Mouse (Mus musculus): ENCODE measurements at regions not wholly inside any gene's neighbourhood (a gene's known extent, or its start where the extent isn't known, plus 50 kb on each side); places are given as distances from the start of the nearest gene placed in this dataset.

DNA sequence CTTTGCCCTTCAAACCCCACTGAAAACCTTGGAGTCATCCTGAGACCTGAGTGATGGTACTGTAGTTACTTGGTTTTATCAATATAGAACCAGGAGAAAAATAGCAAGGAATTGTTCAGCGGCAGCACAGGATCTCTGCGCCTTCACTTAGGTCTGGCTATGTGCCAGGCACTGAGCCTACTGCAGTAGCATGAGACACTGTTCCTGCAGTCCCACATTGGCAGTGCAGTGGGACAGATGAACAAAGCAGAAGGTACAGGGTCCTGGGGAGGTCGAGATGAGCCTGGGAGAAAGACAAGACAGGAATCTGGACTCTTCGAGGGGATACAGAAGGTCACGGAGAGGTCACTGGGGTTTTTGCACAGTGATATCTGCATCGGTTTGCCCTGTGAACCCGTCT is 88.5 kb upstream of the 1110032F04Rik start:
- TF ChIP-seq CTCF (IDR thresholded peaks at IDR 0.05; ENCODE audit: insufficient read depth, low read depth, low read length): no peak
- no peak for TF ChIP-seq POLR2A (IDR thresholded peaks at IDR 0.05; ENCODE audit: insufficient read depth, low read depth, low read length)

Data from olfactory bulb, adult 2 months (tissue).